Mouse (Mus musculus): ENCODE data around the gene Trpm1.
"Not testable (repeated sequence)": the region's sequence is repeated elsewhere in the genome, so short reads cannot be mapped to it uniquely, and the experiment has no call there.

Trpm1 gene

DNA sequence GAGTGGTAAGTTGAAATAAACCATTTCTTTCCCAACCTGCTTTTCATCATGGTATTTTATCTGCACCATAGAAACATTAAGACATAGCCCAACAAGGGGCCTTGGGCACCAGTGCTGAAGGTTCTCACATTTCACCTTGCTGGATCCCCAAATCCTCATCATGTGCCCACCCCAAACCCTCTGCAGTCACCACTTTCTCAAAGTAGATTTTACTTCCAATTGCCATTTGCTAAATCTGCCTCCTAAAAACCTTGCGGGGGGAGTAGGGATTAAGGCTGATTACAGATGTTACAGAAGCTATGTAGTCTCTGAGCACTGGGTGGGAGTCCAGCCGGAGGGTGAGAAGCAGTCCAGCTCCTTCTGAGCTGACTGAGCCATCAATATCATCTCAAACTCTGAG, at the start of gene Trpm1:
Gene Trpm1, plus strand, starts transcription at position 301 of the 400 bp plus-strand sequence.
- DNase-seq: no peak

DNA sequence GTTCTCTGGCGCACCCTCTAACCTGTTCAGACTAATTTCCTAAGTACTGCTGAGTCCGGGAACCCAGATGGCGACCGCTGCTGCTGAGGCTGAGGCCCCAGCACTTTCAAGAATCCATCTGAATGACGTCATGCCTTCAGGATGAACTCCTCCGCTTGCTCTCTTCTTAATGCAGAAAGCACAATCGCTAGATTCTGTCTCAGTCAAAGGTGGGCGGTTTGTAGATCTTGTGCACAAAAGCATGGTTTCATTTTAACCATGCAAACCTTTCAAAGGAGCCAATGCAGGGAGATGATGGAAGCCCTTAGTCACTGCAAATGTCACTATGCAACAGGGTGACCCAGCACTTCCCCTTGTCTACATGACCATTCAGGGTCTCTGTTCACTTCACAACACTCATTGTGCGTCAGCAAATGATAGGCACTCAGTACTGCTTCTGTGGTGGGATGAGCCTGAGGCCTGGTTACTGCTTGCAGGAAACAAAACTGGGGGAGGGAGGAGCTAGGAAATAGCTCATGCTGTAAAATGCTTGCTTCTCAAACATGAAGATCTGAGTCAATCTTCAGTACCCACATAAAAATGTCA, 31.4 kb upstream of the Trpm1 start:
- DNase-seq: peak; percentile 56

DNA sequence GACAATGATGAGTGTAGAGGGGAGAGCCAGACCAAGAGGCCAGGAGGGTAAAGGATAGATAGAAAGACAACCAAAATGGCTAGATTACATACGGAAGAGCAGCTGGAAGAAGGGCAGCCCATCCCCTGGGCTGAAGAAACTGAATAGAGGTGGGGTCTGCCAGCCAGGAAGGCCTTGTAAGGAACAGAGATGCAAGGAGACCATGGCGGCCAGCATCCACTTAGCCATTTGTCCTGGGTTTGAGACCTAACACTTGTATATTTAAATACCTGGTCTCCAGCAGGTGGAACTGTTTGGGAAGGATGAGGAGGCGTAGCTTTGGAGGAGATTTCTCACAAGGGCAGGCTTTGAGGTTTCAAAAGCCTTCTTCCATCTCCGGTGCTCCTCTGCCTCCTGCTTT, 29.9 kb upstream of the Trpm1 start:
- peak; percentile 1 for DNase-seq

DNA sequence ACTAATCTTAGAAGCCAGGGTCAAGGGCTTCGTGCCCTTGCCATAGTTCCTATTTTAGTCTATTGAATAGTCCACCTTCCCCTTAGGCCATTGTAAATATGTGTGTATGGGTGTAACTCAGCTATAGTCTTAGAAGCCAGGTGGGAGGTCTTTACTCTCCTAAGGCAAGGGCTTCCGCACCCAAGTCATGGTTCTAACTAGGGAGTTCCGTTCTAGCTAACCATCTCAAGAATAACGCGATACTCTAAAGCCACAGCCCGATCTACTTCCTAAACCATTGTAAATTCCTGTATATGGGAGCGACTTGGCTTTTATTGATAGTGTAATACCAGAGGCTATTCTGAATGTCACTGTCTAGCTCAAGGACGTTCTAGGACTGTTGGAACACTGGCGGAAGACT, 27.6 kb upstream of the Trpm1 start:
- not testable (repeated sequence) for DNase-seq

DNA sequence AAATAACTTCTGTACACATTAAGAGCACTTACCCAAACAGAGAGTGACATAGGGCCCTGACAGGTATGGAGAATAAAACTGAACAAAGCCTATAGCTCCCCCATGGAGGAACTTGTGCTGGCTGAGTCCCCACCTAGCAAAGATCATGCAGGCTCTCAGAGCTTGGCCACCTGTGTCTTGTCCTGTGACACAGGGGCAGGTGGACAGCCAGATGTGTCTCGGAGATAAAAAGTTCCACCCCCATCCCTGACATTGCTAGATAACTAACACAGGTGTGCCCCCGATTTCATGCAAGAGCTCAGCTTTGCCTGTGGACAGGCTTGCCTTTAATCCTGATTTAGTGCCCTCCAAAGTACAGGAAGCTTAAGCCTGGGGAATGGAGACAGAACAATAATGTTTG, 13.8 kb upstream of the Trpm1 start:
- peak; percentile 59 for DNase-seq

DNA sequence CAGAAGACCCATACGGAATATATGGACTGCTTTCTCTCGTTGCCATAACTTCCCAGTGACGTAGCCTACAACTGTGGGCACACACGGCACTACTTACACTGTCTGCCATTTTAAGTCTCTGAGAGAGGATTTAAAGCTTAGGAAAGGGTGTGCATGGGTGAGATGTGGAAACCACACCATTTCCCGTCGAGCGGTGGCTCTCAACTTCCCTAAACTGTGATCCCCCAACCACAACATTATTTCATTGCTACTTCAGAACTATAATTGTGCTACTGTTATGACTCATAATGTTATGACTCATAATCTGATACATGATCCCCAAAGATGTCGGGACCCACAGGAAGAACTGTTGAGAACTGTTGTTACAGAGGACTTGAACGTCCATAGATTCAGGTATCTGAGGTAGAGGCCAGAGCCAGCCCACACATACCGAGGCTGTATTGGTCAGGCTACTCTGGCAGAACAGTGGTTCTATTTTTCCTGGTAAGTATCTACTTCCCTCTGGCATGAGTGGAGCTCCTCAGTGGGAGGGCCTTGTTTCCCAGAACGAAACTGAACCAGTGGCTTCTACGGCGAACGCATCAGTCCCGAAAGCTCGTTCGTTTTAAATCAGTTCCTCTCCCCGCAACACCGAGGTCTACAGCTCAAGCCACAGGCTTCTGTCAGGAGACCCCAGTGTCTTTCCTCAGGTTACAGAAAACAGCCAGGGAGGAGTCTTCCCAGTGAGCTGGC, 12.2 kb upstream of the Trpm1 start:
- peak; percentile 53 for DNase-seq

DNA sequence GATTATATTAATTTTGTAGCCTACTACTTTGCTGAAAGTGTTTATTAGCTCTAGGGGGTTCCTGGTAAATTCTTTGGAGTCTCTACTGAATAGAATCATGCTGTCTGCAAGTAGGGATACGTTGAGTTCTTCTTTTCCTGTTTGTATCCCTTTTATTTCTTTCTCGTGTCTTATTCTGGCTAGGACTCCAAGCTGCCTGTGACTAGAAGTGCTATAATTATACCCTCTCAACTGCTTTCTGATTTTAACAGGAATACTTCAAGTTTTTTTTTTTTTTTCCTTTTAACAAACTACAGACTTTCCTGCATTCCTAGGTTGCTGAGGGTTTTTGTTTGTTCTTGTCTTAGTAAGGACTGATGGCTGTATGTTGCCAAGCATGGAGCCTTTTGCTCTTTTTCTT, 4.3 kb upstream of the Trpm1 start:
- DNase-seq: no peak

DNA sequence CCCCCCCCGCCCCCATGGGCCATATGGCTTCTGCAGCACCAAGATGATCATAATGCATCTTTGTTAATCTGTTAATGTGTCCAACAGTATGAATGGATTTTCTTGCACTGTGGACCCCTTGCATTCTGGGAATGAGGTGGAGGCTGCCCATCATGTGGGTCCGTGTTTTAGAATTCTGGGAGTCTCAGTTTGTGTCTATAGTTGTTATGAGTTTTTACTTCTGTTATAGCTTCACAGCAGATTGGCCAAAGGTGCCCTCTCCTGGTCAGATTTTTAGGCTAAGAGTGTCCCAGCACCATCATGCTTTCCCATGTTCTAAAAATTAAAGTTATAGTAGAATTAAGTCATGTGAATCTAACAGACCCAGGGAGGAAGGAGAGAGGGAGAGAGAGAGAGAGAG, 3.9 kb upstream of the Trpm1 start:
- DNase-seq: peak; percentile 59

DNA sequence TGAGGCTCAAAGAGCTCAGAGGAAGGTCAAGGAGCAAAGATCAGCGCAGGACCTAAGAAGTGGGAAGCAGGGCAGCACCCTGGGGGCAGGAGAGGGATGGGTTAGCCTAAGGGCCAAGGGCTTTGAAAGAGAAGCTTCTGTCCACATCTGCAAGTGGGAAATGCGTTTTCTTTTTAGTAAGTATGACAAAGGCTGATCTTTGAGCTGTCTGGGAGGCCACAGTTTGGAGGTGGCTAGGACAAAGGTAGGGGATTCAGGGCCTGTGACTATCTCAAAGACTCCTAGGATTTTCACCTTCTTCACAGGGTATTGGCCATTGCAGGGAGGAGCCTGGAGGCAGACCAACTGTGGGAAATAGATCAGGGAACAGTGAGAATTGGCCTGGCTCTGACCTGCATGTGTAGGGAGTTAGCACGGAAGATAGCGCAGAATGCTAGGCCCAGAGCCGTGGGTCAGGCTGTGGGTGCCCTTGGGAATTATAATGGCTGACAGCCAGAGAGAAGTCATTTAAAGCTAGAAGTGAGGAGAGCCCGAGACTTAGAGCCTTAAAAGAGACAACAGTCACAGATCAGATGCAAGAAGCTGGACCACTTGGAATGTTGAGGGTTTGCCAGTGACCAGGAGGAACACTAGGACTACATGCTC, 3.1 kb upstream of the Trpm1 start:
- no peak for DNase-seq

DNA sequence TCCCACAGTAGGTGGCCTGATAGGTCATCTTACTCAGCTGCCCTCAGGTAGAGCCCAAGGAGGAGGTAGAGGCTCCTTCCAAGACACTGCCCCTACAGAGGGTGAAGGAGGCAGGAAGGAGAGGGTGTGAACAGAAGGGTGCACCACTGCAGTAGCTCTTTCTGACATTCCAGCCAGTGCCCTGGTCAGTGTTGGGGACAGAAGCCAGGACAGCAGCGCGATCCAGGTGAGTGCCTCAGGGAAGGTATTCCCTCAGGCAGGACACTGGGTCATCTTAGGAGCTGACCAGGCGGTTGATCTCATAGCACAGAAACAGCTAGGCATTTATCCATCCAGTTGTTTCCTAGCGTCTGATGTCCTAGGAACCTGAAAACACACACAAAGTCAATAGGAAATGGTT, 1.6 kb downstream of the Trpm1 start:
- no peak for DNase-seq

DNA sequence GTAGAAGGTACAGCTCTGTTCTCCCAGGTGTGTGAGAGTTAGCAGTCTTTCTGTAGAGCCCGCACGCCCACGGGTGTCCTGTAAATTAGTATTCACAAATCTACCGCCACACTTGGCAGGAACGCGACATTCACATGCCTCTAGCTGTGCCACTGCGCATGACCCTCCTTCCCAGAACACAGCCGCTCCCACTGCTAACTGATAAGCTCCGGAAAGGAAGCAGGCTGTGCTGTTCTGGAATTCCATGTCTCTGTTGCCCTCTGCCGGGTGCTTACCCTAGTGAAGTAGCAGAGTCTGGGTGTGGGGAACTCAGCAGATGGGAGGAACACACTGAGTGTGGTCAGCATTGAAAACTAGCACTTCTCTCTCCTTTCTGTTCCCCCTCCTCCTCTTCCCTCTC, 2.1 kb downstream of the Trpm1 start:
- DNase-seq: peak; percentile 67

DNA sequence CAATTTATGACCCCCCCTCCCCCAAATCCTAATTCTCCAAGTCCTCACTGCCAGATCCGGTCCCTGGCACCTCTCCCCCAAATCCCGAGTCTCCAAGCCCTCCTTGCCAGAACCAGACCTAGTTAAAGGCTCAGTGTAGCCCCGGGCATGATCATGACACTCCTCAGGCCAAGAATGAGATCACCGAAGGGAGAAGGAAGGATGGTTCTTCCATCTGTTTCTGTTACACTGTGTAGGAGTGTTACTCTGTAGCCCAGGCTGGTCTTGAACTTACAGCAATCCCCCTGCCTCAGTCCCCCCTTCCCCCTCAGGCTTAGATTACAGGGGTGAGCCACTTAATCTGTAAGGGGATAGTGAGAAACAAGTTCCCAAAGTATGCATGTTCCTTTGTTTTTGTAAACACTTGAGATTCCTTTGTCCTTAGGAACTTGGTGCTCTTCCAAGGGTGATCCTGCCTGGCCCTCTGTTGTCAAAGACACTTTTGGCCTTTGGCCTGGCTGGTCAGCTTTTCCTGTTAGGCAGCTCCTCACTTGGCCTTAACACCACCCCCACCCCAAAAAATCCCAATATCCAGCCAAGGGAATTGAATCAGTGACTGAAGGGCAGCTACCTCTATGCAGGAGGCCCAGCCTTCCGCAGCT, 2.8 kb downstream of the Trpm1 start:
- DNase-seq: no peak

DNA sequence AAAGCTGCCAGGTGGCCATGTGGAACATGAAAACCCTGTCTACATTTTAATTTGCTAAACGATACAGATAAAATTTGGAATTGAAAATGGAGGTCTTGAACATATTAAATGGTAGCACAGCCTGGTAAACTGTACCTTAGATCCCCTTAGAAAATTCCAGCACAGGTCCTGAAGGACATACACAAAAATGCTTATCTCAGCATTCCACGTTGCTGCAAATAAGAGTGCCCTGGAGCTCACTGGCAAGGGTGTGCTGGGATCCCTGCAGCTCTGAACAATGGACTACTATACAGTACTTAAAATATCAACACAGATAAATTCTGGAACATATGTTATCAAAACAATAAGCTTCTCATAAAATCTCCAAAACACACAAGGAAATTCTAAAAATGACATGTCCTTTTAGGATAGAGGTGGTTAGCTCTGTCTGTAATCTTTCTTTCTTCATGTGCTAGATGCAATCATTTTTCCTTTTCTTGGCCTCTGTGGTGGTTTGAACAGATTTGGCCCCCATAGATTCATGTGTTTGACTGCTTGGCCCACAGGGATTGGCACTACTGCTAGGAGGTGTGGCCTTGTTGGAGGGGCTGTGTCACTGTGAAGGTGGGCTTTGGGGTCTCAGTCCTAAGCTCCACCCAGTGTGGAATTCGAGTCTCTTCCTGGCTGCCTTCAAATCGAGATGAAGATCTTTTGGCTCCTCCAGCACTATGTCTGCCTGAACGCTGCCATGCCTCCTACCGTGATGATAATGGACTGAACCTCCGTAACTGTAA, 3.5 kb downstream of the Trpm1 start:
- no peak for DNase-seq

DNA sequence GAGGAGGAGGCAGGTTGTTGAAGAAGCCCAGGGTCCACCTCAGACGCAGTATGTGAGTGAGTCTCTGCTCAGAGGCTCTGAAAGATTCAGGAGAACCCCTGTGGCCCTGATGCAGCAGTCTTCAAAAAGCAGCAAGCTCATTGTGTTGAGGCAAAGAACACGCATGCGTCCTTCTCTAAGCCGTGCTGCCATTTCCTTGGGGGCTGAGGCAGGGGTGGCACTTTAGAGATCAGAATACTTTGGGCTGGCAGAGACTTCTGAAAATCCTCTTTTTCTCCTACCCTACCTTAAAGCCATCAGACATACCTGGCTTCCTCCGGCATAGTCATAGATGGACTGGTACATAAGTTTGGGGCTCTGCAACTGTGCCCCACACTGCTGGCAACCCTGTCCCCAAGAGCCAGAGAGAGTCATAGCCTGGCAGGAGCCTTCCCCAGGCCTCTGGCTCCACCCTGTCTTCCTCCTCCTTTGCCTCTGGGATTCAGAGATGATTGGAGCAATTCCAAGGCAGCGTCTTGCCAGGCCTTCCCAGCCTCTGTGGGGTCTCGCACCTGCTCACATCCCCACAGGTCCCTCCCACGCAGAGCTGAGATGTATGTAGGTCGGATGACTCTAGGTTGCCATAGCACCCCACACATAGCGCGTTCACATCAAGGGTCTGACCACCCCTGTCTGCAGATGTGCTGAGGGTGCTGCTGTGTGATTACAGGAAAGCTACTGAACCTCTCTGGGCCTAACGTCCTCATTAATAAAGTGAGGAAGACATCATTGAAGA, 4.8 kb downstream of the Trpm1 start:
- peak; percentile 84 for DNase-seq

DNA sequence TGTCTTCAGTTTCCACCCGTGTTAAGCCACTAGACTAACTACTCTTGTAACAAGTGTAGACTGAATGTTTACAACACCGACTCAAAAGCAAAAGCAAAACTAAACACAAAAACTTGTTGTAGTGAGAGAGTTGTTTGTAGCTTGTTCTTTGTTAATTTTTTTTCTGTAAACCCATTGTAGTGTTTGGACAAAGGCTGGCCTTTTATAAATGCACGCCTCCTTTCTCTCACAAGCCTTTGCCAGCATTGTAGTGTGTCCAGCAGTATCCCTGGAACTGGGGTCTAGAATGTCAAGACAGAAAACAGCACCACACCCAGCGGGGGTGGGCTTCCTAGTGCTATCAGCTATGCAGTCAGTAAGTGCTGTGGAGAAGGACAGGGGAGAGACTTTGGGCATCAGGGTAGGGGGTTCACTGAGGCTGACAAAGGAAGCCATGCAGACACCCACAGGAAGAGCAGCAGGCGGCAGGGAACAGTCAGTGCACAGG, 5.5 kb downstream of the Trpm1 start:
- DNase-seq: peak; percentile 52

DNA sequence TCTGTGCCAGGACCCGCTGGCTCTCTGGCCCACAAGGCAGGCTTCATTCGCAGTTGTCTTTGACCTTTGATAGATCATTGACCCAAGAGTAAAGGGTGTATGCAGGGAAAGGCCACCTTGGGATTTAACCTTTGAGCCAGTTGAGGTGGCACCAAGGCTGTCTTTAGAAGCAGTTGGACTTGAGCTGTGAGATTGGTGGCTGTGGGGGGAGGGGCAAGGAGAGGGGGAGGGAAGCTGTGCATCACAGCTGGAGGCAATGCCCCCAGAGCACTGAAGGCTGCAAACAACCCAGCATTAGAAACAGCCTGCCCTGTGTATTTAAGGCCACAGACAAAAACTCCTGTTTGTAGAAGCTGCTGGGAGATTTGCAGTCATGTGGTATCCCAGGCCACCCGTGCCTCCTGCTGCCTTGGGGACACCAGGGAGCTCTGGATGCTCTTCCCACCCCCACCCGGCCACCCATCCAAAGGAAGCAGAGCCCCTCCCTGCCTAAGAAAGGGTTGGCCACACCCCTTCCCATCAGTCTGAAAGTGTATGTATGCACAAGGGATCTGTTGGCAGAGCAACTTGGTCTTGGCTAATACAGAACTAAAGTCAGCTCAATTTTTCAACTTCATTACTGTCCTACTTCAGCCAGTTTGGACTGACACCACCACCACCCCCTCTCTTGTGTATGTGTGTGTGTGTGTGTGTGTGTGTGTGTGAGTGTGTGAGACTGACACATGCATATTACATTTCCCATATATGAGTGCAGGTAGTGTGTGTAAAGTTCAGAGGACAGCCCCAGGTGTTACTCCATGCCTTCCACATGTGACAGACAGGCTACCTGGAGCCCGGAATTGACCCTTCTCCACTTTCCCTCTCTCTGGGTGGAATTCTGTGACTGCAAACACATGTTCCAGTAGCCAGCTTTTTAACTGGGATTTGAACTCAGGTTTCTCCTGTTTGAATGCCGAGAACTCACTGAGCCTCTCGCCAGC, 6.3 kb downstream of the Trpm1 start:
- peak; percentile 66 for DNase-seq

DNA sequence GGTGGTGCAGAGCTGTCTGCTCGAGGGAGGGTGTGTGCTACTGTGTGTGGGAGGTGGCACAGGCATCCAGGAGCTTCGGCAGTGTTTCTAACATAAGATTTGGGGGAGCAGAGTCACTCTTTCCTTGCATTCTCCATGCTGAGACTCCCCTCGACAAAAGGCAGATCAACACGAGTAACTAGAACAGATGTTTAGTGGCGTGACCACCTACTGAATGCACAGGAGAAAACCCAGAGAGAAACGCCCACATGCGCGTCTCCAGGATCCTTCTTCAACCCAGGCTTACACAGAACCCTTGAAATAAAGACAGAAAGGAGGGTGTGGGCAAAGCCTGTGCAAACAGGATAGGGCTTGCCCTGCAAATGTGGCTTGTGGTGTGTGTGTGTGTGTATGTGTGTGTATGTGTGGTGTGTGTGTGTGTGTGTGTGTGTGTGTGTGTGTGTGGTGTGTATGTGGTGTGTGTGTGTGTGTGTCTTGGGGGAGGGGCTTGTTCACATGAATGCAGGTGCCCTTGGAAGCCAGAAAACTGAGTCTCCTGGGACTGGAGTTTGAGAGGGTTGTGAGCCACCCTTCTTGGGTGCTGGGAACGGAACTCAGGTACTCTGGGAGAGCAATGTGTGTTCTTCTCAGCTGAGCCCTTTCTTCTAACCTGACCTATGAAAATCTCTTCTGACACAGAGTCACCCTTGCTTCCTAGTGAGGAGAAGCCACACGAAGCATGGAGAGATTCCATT, 7.3 kb downstream of the Trpm1 start:
- peak; percentile 56 for DNase-seq

DNA sequence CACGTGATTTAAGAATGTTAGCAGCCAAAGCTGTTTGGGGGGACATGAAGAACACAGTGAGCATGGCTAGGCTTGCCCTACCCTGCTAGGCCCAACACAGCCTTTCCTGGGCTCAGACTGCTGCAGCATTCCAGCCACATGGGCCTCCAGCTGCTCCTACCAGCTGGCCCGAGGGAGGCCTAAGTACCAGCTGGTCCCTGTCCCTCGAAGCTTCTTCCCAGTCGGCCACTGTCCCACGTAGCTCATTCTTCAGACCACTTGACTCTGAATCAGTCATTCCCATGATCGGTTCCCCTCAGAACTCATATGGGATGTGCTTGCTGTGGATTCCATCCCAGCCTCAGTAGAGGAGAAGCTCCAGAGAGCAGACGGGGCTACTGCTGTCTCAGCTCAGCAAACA, 8.4 kb downstream of the Trpm1 start:
- DNase-seq: no peak

DNA sequence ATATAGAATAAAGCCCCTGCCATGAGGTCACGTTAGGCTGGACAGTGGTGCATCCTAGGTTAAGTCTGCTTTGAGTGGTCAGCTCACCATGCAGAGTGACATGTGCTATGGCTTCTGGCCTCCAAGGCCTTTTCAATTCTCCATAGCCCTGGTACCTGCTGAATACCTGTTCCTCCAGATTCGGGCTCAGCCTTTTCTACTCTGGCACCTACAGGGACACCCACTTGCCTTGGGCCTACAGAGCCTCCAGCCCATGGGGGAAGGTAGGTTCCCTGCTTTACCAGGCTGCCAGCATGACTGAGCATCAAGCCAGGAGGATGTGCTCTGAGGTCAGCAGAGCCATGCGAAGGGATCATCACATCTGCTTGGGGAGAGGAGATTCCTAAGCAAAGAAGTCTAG, 9.5 kb downstream of the Trpm1 start:
- no peak for DNase-seq

DNA sequence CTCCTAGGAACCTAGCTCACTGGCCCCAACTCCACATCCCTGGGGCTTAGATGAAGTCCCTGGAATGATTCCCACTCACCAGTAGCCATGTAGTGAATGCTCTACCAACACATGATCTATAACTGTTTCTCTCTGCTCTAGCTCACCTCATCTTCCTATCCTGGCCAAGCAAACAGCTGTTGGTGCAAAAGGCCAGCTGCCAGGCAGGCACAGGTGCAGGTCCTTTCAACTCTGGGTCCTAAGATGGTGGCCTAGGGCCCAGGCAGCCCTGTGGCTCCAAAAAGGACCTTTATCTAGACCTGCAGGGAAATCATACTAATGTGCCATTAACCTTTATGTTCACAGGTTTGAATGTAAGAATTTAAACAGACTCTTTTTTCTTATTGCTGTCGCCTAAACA, 10.3 kb downstream of the Trpm1 start:
- DNase-seq: no peak

Measured in thymus, postnatal 14 days (tissue).